Mouse (Mus musculus) embryonic stem cell, embryonic (primary cell): ENCODE results near the gene Rpe65.

Source experiments
- CTCF ChIA-PET, 4 experiments: fragments of 300-600 bp in 2 of 4; fragments of 350-600 bp in 2 of 4; sonication (Branson Sonifier 250); formaldehyde crosslinking; loops; one replicate each; lab custom pipeline; 2022; ENCODE audit warnings: inconsistent platforms in 2 of 4; lab: Charles Lee
- POLR2A ChIA-PET, 4 experiments: fragments of 300-600 bp in 2 of 4; fragments of 350-600 bp in 2 of 4; sonication (Branson Sonifier 250); formaldehyde crosslinking; loops; one replicate each; lab custom pipeline; 2022; ENCODE audit warnings: antibody characterized with exemption in 4 of 4, inconsistent platforms in 1 of 4; lab: Charles Lee

Gene Rpe65

DNA sequence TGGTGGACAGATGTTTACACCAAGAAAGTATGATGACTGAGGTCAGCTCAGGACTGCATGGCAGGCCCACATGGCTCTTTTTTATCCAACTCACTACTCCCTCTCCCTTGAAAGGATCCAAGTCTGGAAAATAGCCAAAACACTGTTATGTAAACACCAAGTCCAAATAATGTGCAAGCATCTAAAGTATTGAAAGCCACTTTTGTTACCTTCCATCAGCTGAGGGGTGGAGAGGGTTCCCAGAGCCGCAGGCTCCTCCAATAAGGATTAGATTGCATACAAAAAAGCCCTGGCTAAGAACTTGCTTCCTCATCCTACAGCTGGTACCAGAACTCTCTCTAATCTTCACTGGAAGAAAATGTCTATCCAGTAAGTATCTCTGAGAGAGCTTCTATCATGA lies at the start of gene Rpe65:
TSS of gene Rpe65 (plus strand) at position 301 of the 400 bp plus-strand sequence.
- CTCF ChIA-PET, result no interaction called here

DNA sequence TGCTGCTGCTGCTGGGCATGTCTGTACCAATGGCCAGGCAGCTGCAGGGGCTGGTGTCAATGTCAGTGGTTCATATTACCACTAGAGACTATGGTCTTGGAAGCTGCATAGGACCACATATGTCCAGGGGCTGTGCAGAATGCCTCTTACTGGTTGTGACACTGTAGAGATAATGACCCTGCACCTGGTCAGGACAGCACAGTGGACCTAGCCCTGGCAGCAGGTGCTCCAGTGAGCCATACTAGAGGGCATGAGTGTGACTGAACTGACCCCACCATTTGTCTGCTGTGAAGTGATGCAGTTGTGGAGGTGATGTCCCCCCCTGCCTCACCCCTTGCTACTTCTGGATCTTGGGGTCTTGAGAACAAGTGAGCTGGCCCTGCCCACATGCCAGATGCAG lies 48.8 kb upstream of the Rpe65 start:
- ChIA-PET POLR2A (no interaction called here), CTCF (no interaction called here)

More for the DNA sequence above, at the start of gene Rpe65:
- POLR2A ChIA-PET, result no interaction called here

DNA sequence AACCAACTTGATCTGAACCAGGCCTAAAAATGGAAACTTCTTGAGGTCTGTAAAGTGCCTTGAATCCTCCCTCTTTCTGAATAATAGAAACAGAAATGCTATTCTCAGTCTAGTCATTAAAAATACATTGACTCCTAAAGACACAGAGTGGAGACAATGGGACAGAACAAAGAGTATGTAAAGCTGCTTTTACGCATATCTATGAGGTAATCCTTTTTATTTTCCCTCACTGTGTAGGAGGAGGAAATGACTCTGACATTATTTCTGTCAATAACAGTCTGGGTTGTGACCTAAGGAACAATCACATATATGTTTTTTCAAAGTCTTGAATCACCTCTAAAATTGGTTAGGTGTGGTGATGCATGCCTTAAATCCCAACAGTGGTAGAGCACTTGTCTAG lies 16.0 kb downstream of the Rpe65 start:
- ChIA-PET POLR2A (no interaction called here), CTCF (no interaction called here)

DNA sequence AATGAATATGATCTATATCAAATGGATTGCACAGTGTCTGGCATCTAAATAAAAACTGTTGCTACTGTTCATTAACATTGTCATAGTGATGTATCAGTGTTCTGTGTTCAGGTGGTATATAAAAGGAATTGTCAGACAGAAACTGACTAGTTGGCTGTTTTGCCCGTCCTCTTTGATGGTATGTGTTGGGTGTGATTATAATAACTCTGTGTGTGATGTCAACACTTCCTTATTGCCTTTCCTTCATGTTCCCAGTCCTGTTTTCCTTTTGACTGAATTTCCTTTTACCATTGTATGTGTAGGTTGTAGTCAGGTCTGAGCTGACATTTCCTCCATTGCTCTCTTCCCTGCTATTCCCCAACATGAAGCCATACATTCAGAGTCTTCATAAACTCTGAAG lies 22.1 kb downstream of the Rpe65 start:
- POLR2A ChIA-PET, result no interaction called here
- CTCF ChIA-PET, result no interaction called here

DNA sequence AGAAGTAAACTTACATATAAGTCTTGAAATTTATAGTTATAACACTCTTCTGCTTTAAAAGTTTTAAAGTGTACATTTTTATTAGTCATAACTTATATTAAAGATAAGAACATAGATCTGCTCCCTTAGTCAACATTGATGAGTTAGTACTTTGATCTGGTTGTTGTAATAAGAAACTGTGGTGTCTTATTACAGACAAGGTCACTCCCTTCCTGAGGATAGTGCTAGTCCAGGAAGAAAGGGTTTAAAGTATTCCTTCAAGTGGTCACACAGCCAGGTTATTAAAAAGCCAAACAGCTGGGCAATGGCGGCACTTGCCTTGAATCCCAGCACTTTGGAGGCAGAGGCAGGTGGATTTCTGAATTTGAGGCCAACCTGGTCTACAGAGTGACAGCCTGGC lies 25.0 kb downstream of the Rpe65 start:
- CTCF ChIA-PET, result no interaction called here
- POLR2A ChIA-PET, result no interaction called here

DNA sequence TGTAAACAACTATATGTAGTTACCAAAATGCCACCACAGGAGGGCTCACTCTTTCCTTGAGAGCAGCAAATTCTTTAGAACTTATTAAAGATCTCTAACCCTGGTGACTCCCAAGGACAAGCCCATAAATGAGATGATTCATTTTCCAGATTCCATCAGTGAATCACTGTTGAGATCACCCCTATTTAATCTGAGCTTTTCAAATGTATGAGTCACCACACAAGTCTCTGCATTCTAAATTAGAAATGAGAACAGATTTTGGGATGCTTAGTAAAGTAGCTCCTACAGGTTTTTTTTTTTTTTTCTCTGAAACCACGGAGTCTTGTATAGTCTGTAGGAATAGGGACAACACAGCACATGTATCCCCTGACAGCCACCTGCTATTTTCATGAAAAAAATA lies 61.8 kb downstream of the Rpe65 start:
- ChIA-PET CTCF (interaction anchor here in 1 of 4 experiments (0.6 kb wide), 1 partner anchor 84 kb away, joined by 5 read pairs; no protein-coding TSS in a partner anchor), POLR2A (no interaction called here)

DNA sequence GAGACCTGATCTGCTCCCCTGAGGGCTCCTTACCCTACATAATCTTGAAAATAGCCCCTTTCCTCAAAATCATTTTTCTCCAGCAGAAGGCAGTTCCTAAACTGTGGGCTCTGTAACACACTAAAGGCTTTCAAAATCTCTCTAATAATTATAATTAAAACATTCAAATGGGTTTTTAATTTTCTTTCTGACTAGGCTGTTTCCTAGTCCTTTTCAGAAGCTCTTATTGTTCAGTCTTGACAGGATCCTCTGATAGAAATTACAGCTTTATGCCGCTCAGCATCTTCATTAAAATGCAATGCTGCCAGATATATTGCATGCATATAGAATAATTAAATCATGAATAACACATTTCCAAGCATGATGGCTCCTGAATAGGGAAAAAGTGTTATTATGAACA lies 64.4 kb downstream of the Rpe65 start:
- CTCF ChIA-PET, result no interaction called here
- POLR2A ChIA-PET, result interaction anchor here in 2 of 4 experiments (0.6 kb wide), 2 partner anchors 72 to 177 kb away, joined by 3 read pairs; no protein-coding TSS in a partner anchor
